Mouse (Mus musculus): ENCODE measurements around the gene Hps1. TPM values are rescaled to one million over a fixed set of nuclear protein-coding genes. Genes with fewer than 3 reads are reported as not detected.

Gene Hps1
- polyA plus RNA-seq, 1 experiment, result not detected

DNA sequence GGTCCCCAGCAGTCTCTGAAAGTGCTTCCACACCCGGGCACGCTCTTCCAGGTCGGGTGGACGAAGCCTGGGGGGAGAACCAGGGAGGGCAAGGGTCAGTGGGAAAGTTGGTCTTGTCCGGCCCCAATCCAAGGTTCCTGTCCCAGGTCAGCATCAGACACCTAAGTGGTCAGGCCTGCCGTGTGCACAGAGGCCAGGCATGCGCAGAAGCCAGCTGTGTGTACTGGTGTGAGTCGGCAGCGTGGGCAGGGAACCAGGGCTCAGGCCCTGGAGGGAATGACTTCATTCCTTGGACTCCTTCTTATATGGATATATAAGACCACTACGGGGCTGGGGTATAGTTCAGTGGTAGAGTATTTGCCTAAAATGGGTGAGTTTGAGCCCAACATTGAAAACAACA, 10.1 kb downstream of the Hps1 start:
- H3K4me1 ChIP-seq (ENCODE audit: control insufficient read depth, insufficient read depth, low read length), result peaks cover 15% of the 10 kb centered on the region
- TF ChIP-seq POLR2A (IDR thresholded peaks at IDR 0.05; ENCODE audit: insufficient read depth, low read depth, low read length) (no peak), CTCF (IDR thresholded peaks at IDR 0.05; ENCODE audit: insufficient read depth, low read depth, low read length) (no peak)
- 95% methylated on average over 10 of the region's 10 CpGs for WGBS
- no peak overlapping the region for H3K27ac ChIP-seq (ENCODE audit: insufficient read depth, low read depth, low read length)
- no peak overlapping the region for H3K4me3 ChIP-seq (ENCODE audit: insufficient read depth, low read depth, low read length)

DNA sequence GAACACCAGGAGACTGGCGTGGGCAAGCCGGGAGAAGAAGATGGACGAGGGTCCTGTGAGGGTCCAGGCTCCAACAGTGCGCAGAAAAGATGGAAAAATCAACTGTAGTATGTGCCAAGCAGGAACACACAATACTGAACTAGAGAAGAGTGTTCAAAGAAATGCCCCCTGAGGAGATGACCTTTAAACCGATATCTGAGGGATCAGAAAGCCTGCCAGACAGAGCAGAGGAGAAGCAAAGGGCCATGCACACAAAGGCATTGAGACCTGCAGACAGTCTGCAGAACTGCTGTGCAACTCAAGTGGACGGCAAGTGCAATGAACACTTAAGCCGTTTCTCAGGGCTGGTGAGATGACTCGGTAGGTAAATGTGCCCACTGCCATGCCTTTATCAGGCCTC, 12.4 kb downstream of the Hps1 start:
- Histone ChIP-seq H3K4me1 (ENCODE audit: control insufficient read depth, insufficient read depth, low read length) (peaks cover 15% of the 10 kb centered on the region), H3K4me3 (ENCODE audit: insufficient read depth, low read depth, low read length) (no peak overlapping the region), H3K27ac (ENCODE audit: insufficient read depth, low read depth, low read length) (no peak overlapping the region)
- 87% methylated on average over 8 of the region's 8 CpGs for WGBS
- TF ChIP-seq POLR2A (IDR thresholded peaks at IDR 0.05; ENCODE audit: insufficient read depth, low read depth, low read length), result no peak
- no peak for TF ChIP-seq CTCF (IDR thresholded peaks at IDR 0.05; ENCODE audit: insufficient read depth, low read depth, low read length)

DNA sequence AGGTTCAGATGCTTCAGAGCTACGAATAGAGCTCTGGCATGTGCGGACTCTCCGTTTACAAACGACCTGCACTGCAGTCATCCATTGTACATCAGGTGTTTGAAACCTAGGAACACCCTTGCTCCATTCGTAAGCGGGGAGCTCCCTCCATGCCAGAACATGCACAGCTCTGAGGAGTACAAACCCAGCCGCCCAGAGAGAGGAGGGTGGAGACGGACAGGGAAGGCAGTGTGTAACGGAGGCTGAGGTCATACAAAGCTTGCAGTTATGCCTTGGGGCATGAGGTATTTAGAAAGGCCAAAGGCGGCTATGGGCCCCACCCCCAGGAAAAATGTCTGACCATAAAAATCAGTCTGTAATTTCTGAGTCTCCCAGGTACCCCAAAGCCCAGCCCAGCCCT, 15.4 kb downstream of the Hps1 start:
- Histone ChIP-seq H3K27ac (ENCODE audit: insufficient read depth, low read depth, low read length) (no peak overlapping the region), H3K4me3 (ENCODE audit: insufficient read depth, low read depth, low read length) (no peak overlapping the region), H3K4me1 (ENCODE audit: control insufficient read depth, insufficient read depth, low read length) (peaks cover under 1% of the 10 kb centered on the region; the same call in 1 of the 2 replicates)
- TF ChIP-seq POLR2A (IDR thresholded peaks at IDR 0.05; ENCODE audit: insufficient read depth, low read depth, low read length) (no peak), CTCF (IDR thresholded peaks at IDR 0.05; ENCODE audit: insufficient read depth, low read depth, low read length) (no peak)
- WGBS, result 80% methylated on average over 10 of the region's 10 CpGs

DNA sequence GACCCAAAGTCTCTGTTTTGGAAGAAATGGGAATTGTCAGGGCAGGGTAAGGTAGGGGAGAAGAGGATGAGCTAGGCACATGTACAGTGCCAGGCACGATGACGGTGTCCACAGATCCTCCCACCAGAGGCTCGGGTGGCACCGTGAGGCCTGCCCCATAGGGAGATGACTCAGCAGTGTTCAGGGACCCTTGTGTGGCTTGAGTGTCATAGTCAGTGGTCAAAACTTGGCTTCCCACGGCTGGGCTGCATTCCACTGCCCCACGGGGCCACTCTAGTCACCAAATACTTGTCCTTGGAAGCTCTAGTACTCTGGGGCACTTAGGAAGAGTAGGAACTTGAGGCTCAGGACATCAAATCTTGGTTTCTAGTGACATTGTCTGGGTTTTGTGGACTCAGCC, 23.1 kb downstream of the Hps1 start:
- Histone ChIP-seq H3K4me3 (ENCODE audit: insufficient read depth, low read depth, low read length) (no peak overlapping the region), H3K4me1 (ENCODE audit: control insufficient read depth, insufficient read depth, low read length) (peaks cover 15% of the 10 kb centered on the region), H3K27ac (ENCODE audit: insufficient read depth, low read depth, low read length) (no peak overlapping the region)
- TF ChIP-seq CTCF (IDR thresholded peaks at IDR 0.05; ENCODE audit: insufficient read depth, low read depth, low read length), result no peak
- TF ChIP-seq POLR2A (IDR thresholded peaks at IDR 0.05; ENCODE audit: insufficient read depth, low read depth, low read length), result no peak
- WGBS, result 97% methylated on average over 6 of the region's 6 CpGs

DNA sequence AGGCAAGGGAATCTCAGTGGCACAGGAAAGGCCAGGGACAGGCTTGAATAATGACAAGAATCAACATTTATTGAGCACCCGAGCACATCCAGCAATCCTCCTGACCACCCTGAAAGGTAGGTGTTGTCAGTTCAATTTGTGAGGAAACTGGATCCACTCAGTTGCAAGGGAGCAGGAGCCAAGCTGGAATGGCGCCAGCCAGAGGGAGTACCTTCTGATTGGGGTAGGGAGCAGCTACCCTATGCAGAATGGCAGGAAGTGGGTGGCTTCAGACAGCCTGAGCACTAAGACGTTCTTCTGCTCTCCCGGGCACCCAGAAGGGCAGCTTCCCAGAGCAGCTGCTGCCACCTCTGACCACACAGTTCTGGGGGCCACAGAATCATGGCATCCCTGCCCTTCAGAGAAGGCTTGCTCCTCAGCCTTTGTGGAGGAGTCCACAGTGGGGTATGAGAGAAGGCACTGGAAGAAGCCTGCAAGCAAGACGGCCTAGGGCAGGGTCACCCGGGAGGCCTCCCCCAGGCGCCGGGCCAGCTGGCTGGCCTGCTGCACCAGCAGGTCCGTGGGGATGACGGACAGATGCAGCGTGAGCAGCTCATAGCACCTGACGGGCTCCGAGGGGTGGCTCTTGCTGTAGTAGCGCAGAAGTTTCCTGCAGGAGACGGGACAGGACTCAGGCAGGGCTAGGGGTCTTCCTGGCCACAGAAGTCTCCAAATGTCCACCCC, 24.5 kb downstream of the Hps1 start:
- Histone ChIP-seq H3K4me1 (ENCODE audit: control insufficient read depth, insufficient read depth, low read length) (peaks cover 15% of the 10 kb centered on the region), H3K27ac (ENCODE audit: insufficient read depth, low read depth, low read length) (no peak overlapping the region), H3K4me3 (ENCODE audit: insufficient read depth, low read depth, low read length) (no peak overlapping the region)
- WGBS, result 63% methylated on average over 15 of the region's 15 CpGs
- no peak for TF ChIP-seq CTCF (IDR thresholded peaks at IDR 0.05; ENCODE audit: insufficient read depth, low read depth, low read length)
- no peak for TF ChIP-seq POLR2A (IDR thresholded peaks at IDR 0.05; ENCODE audit: insufficient read depth, low read depth, low read length)

DNA sequence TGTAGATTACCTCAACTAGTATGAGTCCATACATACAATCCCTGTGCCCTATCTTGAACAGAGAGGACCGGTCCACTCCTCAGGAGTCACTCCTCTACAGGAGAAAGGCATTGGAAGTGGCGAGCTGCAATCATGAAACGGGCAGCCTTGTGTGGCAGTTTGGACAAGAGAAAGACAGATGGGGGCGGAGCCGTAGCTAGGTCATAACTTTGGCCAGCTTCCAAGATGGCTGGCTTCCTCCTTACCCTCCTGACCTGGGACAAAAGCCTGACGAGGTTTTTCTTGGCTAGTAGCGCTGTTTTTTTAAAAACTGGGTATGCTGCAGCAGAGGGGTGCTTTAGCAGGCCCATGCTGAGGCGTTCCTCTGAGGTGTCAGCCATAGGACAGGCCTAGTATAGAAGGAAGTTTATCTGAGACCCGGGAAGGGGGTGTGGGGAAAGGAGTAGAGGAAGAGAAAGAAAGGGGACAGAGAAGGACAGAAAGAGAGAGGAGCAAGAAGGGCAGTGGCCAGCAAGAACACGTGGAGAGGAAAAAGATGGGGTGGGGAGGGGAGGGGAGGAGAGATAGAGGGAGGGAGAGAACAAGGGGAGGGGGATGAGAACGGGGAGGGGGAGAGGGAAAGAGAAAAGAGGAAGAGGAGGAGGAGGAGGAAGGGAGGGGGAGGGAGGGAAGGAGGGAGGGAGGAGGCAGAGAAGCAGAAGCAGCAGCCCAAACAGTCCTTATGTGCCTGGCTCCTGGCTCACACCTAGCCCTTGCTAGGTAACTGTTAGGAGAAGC, 26.4 kb downstream of the Hps1 start:
- TF ChIP-seq POLR2A (IDR thresholded peaks at IDR 0.05; ENCODE audit: insufficient read depth, low read depth, low read length) (no peak), CTCF (IDR thresholded peaks at IDR 0.05; ENCODE audit: insufficient read depth, low read depth, low read length) (no peak)
- H3K4me3 ChIP-seq (ENCODE audit: insufficient read depth, low read depth, low read length), result no peak overlapping the region
- 41% methylated on average over 11 of the region's 11 CpGs for WGBS
- no peak overlapping the region for H3K27ac ChIP-seq (ENCODE audit: insufficient read depth, low read depth, low read length)
- H3K4me1 ChIP-seq (ENCODE audit: control insufficient read depth, insufficient read depth, low read length), result peaks cover 15% of the 10 kb centered on the region

DNA sequence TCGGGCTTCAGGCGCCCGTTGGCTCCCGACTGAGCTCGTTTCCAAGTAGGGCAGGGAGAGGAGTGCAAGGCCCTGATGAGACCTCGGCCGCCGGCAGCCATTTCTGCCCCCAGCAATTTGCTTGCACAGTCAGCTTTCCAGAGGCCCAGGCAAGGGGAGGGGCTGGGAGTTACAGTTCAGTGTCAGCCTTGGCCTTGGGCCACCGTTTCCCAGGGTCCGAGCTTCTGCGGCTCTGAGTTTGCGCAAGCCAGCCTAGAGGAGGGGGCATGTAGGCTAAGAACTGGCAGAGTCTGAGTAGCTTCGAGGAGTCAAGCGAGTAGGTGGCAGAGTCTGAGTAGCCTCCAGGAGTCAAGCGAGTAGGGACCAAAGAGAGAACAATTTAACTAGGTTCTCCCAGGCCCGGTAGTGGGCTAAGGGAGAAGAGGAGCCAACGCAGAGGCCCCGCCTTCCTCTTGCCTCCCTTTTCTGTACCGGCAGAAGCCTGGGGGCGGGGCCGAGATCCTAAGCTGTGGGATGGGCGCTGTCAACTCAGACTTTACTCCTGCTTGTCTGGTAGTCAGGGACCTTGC, 27.3 kb downstream of the Hps1 start, which contains the start of gene Pyroxd2:
Gene Pyroxd2, minus strand, starts transcription at position 413 of the 569 bp plus-strand sequence.
- TF ChIP-seq POLR2A (IDR thresholded peaks at IDR 0.05; ENCODE audit: insufficient read depth, low read depth, low read length), result no peak
- no peak for TF ChIP-seq CTCF (IDR thresholded peaks at IDR 0.05; ENCODE audit: insufficient read depth, low read depth, low read length)
- peaks cover 15% of the 10 kb centered on the region for H3K4me1 ChIP-seq (ENCODE audit: control insufficient read depth, insufficient read depth, low read length)
- peak within 1 kb of the TSS; percentile 27 for H3K4me3 ChIP-seq (ENCODE audit: insufficient read depth, low read depth, low read length)
- no peak within 1 kb of the TSS for H3K27ac ChIP-seq (ENCODE audit: insufficient read depth, low read depth, low read length)
- WGBS, result 18% methylated on average over 22 of the region's 22 CpGs

DNA sequence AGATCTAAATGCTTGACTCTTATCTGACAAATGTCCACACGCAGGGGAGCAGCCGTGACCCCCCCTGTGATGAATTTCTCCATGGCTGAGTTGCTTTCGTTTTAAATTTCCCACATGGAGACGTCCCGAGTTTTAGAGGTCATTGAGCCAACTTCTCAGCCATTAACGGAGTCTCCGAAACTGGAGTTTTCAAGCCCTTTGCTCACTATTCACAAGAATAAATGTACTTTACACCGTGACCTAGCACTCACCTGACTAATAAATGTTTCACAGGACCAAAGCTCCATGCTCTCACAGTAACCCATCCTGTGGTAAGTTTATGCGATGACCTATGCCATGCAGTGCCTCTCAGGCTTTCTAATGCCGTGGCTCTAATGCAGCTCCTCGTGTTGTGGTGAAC, 29.6 kb downstream of the Hps1 start:
- Histone ChIP-seq H3K4me1 (ENCODE audit: control insufficient read depth, insufficient read depth, low read length) (peaks cover 10% of the 10 kb centered on the region), H3K27ac (ENCODE audit: insufficient read depth, low read depth, low read length) (no peak overlapping the region), H3K4me3 (ENCODE audit: insufficient read depth, low read depth, low read length) (no peak overlapping the region)
- TF ChIP-seq CTCF (IDR thresholded peaks at IDR 0.05; ENCODE audit: insufficient read depth, low read depth, low read length) (no peak), POLR2A (IDR thresholded peaks at IDR 0.05; ENCODE audit: insufficient read depth, low read depth, low read length) (no peak)
- 94% methylated on average over 11 of the region's 11 CpGs for WGBS

DNA sequence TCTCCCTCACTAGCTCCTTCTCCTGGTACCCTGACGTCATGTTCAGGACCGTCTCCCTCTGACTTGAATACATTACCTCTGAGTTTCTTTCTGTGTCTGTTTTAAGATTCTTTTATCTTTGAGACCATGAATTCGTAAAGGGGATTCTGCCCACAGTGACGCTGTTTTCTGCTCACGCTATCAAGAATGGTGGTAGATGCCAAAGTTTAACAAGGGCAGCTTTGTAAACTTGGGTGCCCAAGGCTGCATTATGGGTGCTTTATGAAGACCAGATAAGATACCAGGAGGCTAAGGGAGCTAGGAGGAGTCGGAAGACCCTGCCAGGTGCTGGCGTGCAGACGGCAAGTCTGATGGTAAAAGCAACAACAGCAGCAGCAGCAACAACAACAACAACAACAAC, 33.1 kb downstream of the Hps1 start:
- Histone ChIP-seq H3K4me1 (ENCODE audit: control insufficient read depth, insufficient read depth, low read length) (peaks cover 6% of the 10 kb centered on the region), H3K4me3 (ENCODE audit: insufficient read depth, low read depth, low read length) (no peak overlapping the region), H3K27ac (ENCODE audit: insufficient read depth, low read depth, low read length) (no peak overlapping the region)
- WGBS, result 92% methylated on average over 8 of the region's 8 CpGs
- TF ChIP-seq CTCF (IDR thresholded peaks at IDR 0.05; ENCODE audit: insufficient read depth, low read depth, low read length) (no peak), POLR2A (IDR thresholded peaks at IDR 0.05; ENCODE audit: insufficient read depth, low read depth, low read length) (no peak)
